Mouse (Mus musculus) heart, embryonic 11.5 days (tissue): ENCODE results near the gene Spindoc. TPM values are rescaled to one million over a fixed set of nuclear protein-coding genes. Genes with fewer than 3 reads are reported as not detected.
"Not testable (repeated sequence)": the region's sequence is repeated elsewhere in the genome, so short reads cannot be mapped to it uniquely, and the experiment has no call there.

ENCODE experiments used
- ATAC-seq: fragments of 200-750 bp; cut with Nextera tagmentation; replicated peaks from 2 replicates; pipeline ENCODE4 v1.8.0; 2017; ENCODE audit warnings: moderate library complexity; ENCODE audit not compliant: insufficient number of reproducible peaks, low FRiP score, low TSS enrichment
- H3K27ac ChIP-seq: fragments of 300-500 bp; sonication (generic); 2 replicates; pipeline ENCODE4 v1.5.1; 2014; ENCODE audit warnings: mild to moderate bottlenecking, low read depth, low read length
- H3K27me3 ChIP-seq: fragments of 300-500 bp; sonication (generic); 2 replicates; pipeline ENCODE4 v1.6.1; 2014; ENCODE audit warnings: mild to moderate bottlenecking, low read length, mixed read lengths; ENCODE audit not compliant: control insufficient read depth, insufficient read depth
- H3K36me3 ChIP-seq: fragments of 300-500 bp; sonication (generic); 2 replicates; pipeline ENCODE4 v1.6.1; 2014; ENCODE audit warnings: mild to moderate bottlenecking, low read length, moderate library complexity, mixed read lengths; ENCODE audit not compliant: control insufficient read depth, insufficient read depth
- H3K4me1 ChIP-seq: fragments of 300-500 bp; sonication (generic); 2 replicates; pipeline ENCODE4 v1.6.1; 2014; ENCODE audit warnings: low read length; ENCODE audit not compliant: control insufficient read depth, insufficient read depth
- H3K4me2 ChIP-seq: fragments of 300-500 bp; sonication (generic); 2 replicates; pipeline ENCODE4 v1.6.1; 2014; ENCODE audit warnings: mild to moderate bottlenecking, moderate library complexity
- H3K4me3 ChIP-seq: fragments of 300-500 bp; sonication (generic); 2 replicates; pipeline ENCODE4 v1.5.1; 2014; ENCODE audit warnings: low read depth, low read length
- H3K9ac ChIP-seq: fragments of 300-500 bp; sonication (generic); 2 replicates; pipeline ENCODE4 v1.6.1; 2014; ENCODE audit warnings: mild to moderate bottlenecking, low read depth, low read length, moderate library complexity
- H3K9me3 ChIP-seq: fragments of 300-500 bp; sonication (generic); replicated peaks from 2 replicates; pipeline ENCODE4 v1.6.1; 2016; ENCODE audit warnings: low read length; ENCODE audit not compliant: control insufficient read depth
- WGBS: fragments of 180-500 bp; shearing (Covaris S2); extraction: QIAGEN DNeasy Blood & Tissue Kit; methylation state at CpG from one replicate; pipeline ENCODE4 v1.1.7; 2014; ENCODE audit not compliant: insufficient replicate concordance; 5-methylcytosine and 5-hydroxymethylcytosine counted together
- polyA plus RNA-seq: library from polyadenylated mRNA; unstranded; fragments of >200 nt; fragmentation: Nextera tagmentation; extraction: Ambion mirVana; gene quantifications from 2 replicates; pipeline ENCODE4 v1.2.1, GENCODE M21; 2014

Spindoc gene
- polyA plus RNA-seq, 1 experiment from 2014 or later = 26.6 TPM

GRCm38 (mm10) chr19:7382248-7382902 lies 419 bp downstream of the Spindoc start:
- Histone ChIP-seq H3K4me3 (peak overlapping the region; percentile 68), H3K4me2 (peak overlapping the region; percentile 67), H3K9ac (peak overlapping the region; percentile 88), H3K27me3 (no peaks in the 10 kb centered on the region), H3K36me3 (0 out of 2 replicates have a peak, but pooled peaks cover 3% of the 10 kb centered on the region), H3K4me1 (peaks cover 20% of the 10 kb centered on the region), H3K9me3 (no peaks in the 10 kb centered on the region; the same call in 1 of the 2 replicates), H3K27ac (peak overlapping the region; percentile 84)
- peak; percentile 63 for ATAC-seq
- WGBS = under 1% methylated on average over 60 of the region's 60 CpGs

GRCm38 (mm10) chr19:7381906-7382247 lies 917 bp downstream of the Spindoc start:
- Histone ChIP-seq H3K4me1 (peaks cover 20% of the 10 kb centered on the region), H3K9ac (peak overlapping the region; percentile 88), H3K4me3 (peak overlapping the region; percentile 68), H3K27ac (peak overlapping the region; percentile 84), H3K27me3 (no peaks in the 10 kb centered on the region), H3K36me3 (0 out of 2 replicates have a peak, but pooled peaks cover 3% of the 10 kb centered on the region), H3K9me3 (no peaks in the 10 kb centered on the region; the same call in 1 of the 2 replicates), H3K4me2 (peak overlapping the region; percentile 67)
- under 1% methylated on average over 8 of the region's 8 CpGs for WGBS
- ATAC-seq = no peak

- no peaks in the 10 kb centered on the region for H3K9me3 ChIP-seq
- H3K27me3 ChIP-seq = no peaks in the 10 kb centered on the region
- no peak overlapping the region for H3K4me2 ChIP-seq
- no peak overlapping the region for H3K4me3 ChIP-seq
- H3K36me3 ChIP-seq = peaks cover 18% of the 10 kb centered on the region
- ATAC-seq = no peak
- no peak overlapping the region for H3K9ac ChIP-seq
- no peak overlapping the region for H3K27ac ChIP-seq
- H3K4me1 ChIP-seq = peaks cover 20% of the 10 kb centered on the region
- WGBS = 56% methylated on average over 2 of the region's 2 CpGs
Observed at GRCm38 (mm10) chr19:7377639-7378038, 5.2 kb downstream of the Spindoc start.

GRCm38 (mm10) chr19:7374491-7374890 lies 8.3 kb downstream of the Spindoc start:
- no peak overlapping the region for H3K4me2 ChIP-seq
- no peak overlapping the region for H3K27ac ChIP-seq
- H3K4me1 ChIP-seq = peaks cover 2% of the 10 kb centered on the region
- H3K9me3 ChIP-seq = no peaks in the 10 kb centered on the region
- H3K27me3 ChIP-seq = no peaks in the 10 kb centered on the region
- no peak overlapping the region for H3K4me3 ChIP-seq
- 90% methylated on average over 8 of the region's 8 CpGs for WGBS
- no peak for ATAC-seq
- H3K9ac ChIP-seq = no peak overlapping the region
- H3K36me3 ChIP-seq = peaks cover 29% of the 10 kb centered on the region

GRCm38 (mm10) chr19:7369469-7369868 lies 13.3 kb downstream of the Spindoc start:
- peaks cover 27% of the 10 kb centered on the region for H3K36me3 ChIP-seq
- H3K27me3 ChIP-seq, H3K27ac ChIP-seq: not testable (repeated sequence)

GRCm38 (mm10) chr19:7353636-7354035 lies 29.2 kb downstream of the Spindoc start:
- Histone ChIP-seq H3K36me3 (peaks cover 12% of the 10 kb centered on the region), H3K27ac (no peak overlapping the region), H3K4me2 (no peak overlapping the region), H3K9ac (no peak overlapping the region), H3K27me3 (no peaks in the 10 kb centered on the region), H3K4me1 (no peaks in the 10 kb centered on the region), H3K4me3 (no peak overlapping the region), H3K9me3 (no peaks in the 10 kb centered on the region)
- no peak for ATAC-seq
- WGBS = 54% methylated on average over 6 of the region's 6 CpGs

More at GRCm38 (mm10) chr19:7369469-7369868, 13.3 kb downstream of the Spindoc start:
- not testable (repeated sequence) for H3K9me3 ChIP-seq, ATAC-seq, H3K4me2 ChIP-seq, H3K4me3 ChIP-seq, H3K9ac ChIP-seq, H3K4me1 ChIP-seq
- 78% methylated on average over 4 of the region's 4 CpGs for WGBS

GRCm38 (mm10) chr19:7352809-7353495 lies 29.8 kb downstream of the Spindoc start:
- Histone ChIP-seq H3K4me2 (no peak overlapping the region), H3K9ac (no peak overlapping the region), H3K36me3 (peaks cover 10% of the 10 kb centered on the region), H3K4me3 (no peak overlapping the region), H3K9me3 (no peaks in the 10 kb centered on the region), H3K4me1 (no peaks in the 10 kb centered on the region), H3K27me3 (no peaks in the 10 kb centered on the region), H3K27ac (no peak overlapping the region)
- WGBS = 67% methylated on average over 11 of the region's 11 CpGs
- ATAC-seq = no peak

- Histone ChIP-seq H3K4me2 (no peak overlapping the region), H3K4me3 (no peak overlapping the region)
- 65% methylated on average over 1 of the region's 1 CpGs for WGBS
Observed at GRCm38 (mm10) chr19:7349993-7350392, 32.8 kb downstream of the Spindoc start.

More at GRCm38 (mm10) chr19:7349993-7350392, 32.8 kb downstream of the Spindoc start:
- Histone ChIP-seq H3K4me1 (no peaks in the 10 kb centered on the region), H3K27ac (no peak overlapping the region), H3K27me3 (no peaks in the 10 kb centered on the region), H3K9me3 (no peaks in the 10 kb centered on the region), H3K9ac (no peak overlapping the region), H3K36me3 (no peaks in the 10 kb centered on the region)
- no peak for ATAC-seq
